Mouse (Mus musculus): ENCODE results near the gene Cxcr5. TPM values are rescaled to one million over a fixed set of nuclear protein-coding genes. Genes with fewer than 3 reads are reported as not detected.

Gene Cxcr5
- not detected for polyA plus RNA-seq (2014; fragmentation: Illumina TruSeq; extraction: RNeasy Lipid Tissue Mini Kit (QIAGEN cat#74804))

DNA sequence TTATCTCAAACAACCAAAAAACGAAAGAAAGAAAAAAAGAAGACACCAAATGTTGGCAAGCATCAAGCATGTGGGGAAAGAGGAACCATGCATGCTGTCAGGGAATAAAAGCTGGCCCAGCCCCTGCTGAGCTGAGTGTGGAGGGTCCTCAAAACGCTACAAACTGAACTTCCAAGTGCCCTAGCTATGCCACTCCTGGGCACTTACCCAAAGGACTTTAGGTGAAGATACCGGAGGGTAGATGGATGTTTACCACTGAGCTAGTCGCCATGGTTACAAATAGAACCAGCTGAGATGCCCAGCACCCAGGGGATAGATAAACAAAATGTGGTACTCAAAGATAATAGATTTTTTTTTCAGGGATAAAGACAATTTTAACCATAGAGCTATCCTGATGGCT, at the start of gene Cxcr5:
Gene Cxcr5, minus strand, starts transcription at position 281 of the 400 bp plus-strand sequence.

DNA sequence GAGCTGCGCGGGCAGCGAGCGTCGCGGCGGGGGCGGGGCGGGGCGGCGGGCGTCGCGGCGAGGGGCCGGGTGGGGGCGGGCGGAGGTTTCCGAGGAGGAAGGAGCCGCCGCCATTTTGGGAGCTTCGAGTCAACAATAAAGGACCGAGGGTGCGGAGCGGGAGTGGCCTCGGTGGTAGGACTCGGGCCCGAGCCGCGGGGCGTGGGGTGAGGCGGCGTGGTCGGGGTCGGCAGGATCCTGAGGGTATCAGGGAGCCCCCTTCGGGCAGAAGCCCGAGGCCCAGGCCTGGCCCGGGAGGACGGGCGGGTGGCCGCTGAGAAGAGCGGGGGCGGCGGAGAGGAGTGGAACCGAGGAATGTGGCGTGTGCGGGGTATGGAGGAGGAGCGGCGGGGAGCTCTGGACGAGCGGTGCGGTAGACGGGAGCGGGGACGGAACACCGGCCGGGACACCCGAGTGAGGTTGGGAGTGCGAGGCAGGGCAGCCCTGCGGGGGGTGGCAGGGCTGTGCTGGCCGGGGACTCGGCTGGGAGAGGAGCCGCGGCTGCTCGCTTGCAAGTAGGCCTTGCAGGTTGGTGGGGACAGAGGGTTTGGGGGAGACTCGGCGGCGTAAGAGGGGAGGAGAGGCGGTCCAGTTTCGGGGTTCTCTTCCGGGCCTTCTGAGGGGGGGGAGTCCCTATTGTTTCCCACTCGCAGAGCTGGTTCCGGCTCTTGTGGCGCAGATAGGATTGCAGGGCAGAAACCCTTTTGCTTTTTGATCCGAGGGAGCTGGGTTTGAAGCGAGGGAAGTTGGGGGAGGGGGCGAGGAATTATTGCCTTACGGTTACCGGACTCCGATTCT, 43.3 kb upstream of the Cxcr5 start, which contains the start of gene Ddx6:
Gene Ddx6, plus strand, starts transcription at position 114 of the 837 bp plus-strand sequence.

DNA sequence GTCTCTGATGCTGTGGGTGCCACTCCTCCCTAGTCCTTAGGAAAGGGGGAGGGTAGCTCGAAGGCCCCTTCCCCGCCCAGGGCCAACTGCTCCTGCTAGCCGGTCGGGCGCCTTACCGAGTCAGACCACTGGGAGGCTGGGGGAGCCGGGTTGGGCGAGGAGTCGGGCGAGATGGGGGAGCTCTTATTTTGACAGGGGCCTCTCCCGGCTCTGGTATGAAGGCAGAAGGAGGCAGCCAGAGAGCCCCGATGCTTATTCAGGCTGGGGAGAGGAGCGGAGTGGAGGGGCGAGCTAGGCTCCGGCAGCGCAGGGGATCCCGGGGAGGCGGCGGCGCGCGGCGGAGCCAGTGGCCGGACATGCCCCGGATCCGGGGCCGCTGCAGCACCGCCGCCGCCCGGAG, 79.1 kb downstream of the Cxcr5 start, which contains the start of gene Bcl9l:
Gene Bcl9l, plus strand, starts transcription at position 274 of the 400 bp plus-strand sequence.

Other genes with a start within 250 kb of the Cxcr5 start
- gene C2cd2l, start 241.6 kb downstream of the Cxcr5 start, polyA plus RNA-seq (2014; fragmentation: Illumina TruSeq; extraction: RNeasy Lipid Tissue Mini Kit (QIAGEN cat#74804)): 0.63 TPM
- gene Dpagt1, start 235.9 kb downstream of the Cxcr5 start, polyA plus RNA-seq (2014; fragmentation: Illumina TruSeq; extraction: RNeasy Lipid Tissue Mini Kit (QIAGEN cat#74804)): 11.4 TPM
- gene H2afx, start 227.2 kb downstream of the Cxcr5 start, polyA plus RNA-seq (2014; fragmentation: Illumina TruSeq; extraction: RNeasy Lipid Tissue Mini Kit (QIAGEN cat#74804)): 9.2 TPM
- gene Hmbs, start 217.6 kb downstream of the Cxcr5 start, polyA plus RNA-seq (2014; fragmentation: Illumina TruSeq; extraction: RNeasy Lipid Tissue Mini Kit (QIAGEN cat#74804)): 26.6 TPM
- 11.1 TPM for gene Vps11, start 200.2 kb downstream of the Cxcr5 start, polyA plus RNA-seq (2014; fragmentation: Illumina TruSeq; extraction: RNeasy Lipid Tissue Mini Kit (QIAGEN cat#74804))
- 22.1 TPM for gene Hyou1, start 182.4 kb downstream of the Cxcr5 start, polyA plus RNA-seq (2014; fragmentation: Illumina TruSeq; extraction: RNeasy Lipid Tissue Mini Kit (QIAGEN cat#74804))
- 1.4 TPM for gene Slc37a4, start 165.0 kb downstream of the Cxcr5 start, polyA plus RNA-seq (2014; fragmentation: Illumina TruSeq; extraction: RNeasy Lipid Tissue Mini Kit (QIAGEN cat#74804))
- 968 TPM for gene Rps25, start 154.7 kb downstream of the Cxcr5 start, polyA plus RNA-seq (2014; fragmentation: Illumina TruSeq; extraction: RNeasy Lipid Tissue Mini Kit (QIAGEN cat#74804))
- gene Trappc4, start 154.3 kb downstream of the Cxcr5 start, polyA plus RNA-seq (2014; fragmentation: Illumina TruSeq; extraction: RNeasy Lipid Tissue Mini Kit (QIAGEN cat#74804)): 28.7 TPM
- gene Ccdc84, start 143.3 kb downstream of the Cxcr5 start, polyA plus RNA-seq (2014; fragmentation: Illumina TruSeq; extraction: RNeasy Lipid Tissue Mini Kit (QIAGEN cat#74804)): 4.1 TPM
- 0.54 TPM for gene Foxr1, start 120.7 kb downstream of the Cxcr5 start, polyA plus RNA-seq (2014; fragmentation: Illumina TruSeq; extraction: RNeasy Lipid Tissue Mini Kit (QIAGEN cat#74804))
- not detected for gene Upk2, start 106.9 kb downstream of the Cxcr5 start, polyA plus RNA-seq (2014; fragmentation: Illumina TruSeq; extraction: RNeasy Lipid Tissue Mini Kit (QIAGEN cat#74804))
- gene Bcl9l, start 79.1 kb downstream of the Cxcr5 start, polyA plus RNA-seq (2014; fragmentation: Illumina TruSeq; extraction: RNeasy Lipid Tissue Mini Kit (QIAGEN cat#74804)): 2.6 TPM
- gene Ddx6, start 43.0 kb upstream of the Cxcr5 start, polyA plus RNA-seq (2014; fragmentation: Illumina TruSeq; extraction: RNeasy Lipid Tissue Mini Kit (QIAGEN cat#74804)): 406 TPM
- gene Treh, start 111.4 kb upstream of the Cxcr5 start, polyA plus RNA-seq (2014; fragmentation: Illumina TruSeq; extraction: RNeasy Lipid Tissue Mini Kit (QIAGEN cat#74804)): not detected
- 0.71 TPM for gene Phldb1, start 173.3 kb upstream of the Cxcr5 start, polyA plus RNA-seq (2014; fragmentation: Illumina TruSeq; extraction: RNeasy Lipid Tissue Mini Kit (QIAGEN cat#74804))
- 372 TPM for gene Arcn1, start 206.0 kb upstream of the Cxcr5 start, polyA plus RNA-seq (2014; fragmentation: Illumina TruSeq; extraction: RNeasy Lipid Tissue Mini Kit (QIAGEN cat#74804))
- 29.9 TPM for gene Ift46, start 206.0 kb upstream of the Cxcr5 start, polyA plus RNA-seq (2014; fragmentation: Illumina TruSeq; extraction: RNeasy Lipid Tissue Mini Kit (QIAGEN cat#74804))
- 0.91 TPM for gene Tmem25, start 237.4 kb upstream of the Cxcr5 start, polyA plus RNA-seq (2014; fragmentation: Illumina TruSeq; extraction: RNeasy Lipid Tissue Mini Kit (QIAGEN cat#74804))
- gene Ttc36, start 241.2 kb upstream of the Cxcr5 start, polyA plus RNA-seq (2014; fragmentation: Illumina TruSeq; extraction: RNeasy Lipid Tissue Mini Kit (QIAGEN cat#74804)): not detected

All from ovary, adult 10 weeks (tissue).